Mouse (Mus musculus): ENCODE data around the gene Bach2. TPM values are rescaled to one million over a fixed set of nuclear protein-coding genes. Genes with fewer than 3 reads are reported as not detected.

The Bach2 gene
- polyA plus RNA-seq, 1 experiment from 2014 or later: 19.1 TPM

- H3K9ac ChIP-seq (ENCODE audit: low read depth, low read length): no peak overlapping the region
- H3K4me2 ChIP-seq (ENCODE audit: low read length): no peak overlapping the region
- 84% methylated on average over 6 of the region's 6 CpGs for WGBS
- peaks cover 43% of the 10 kb centered on the region for H3K4me1 ChIP-seq (ENCODE audit: control insufficient read depth, insufficient read depth, low read depth, low read length)
- no peak overlapping the region for H3K27ac ChIP-seq (ENCODE audit: low read depth, low read length)
- no peaks in the 10 kb centered on the region for H3K9me3 ChIP-seq (ENCODE audit: control insufficient read depth, low read length)
- no peak for ATAC-seq
- H3K27me3 ChIP-seq (replicated peaks; ENCODE audit: control insufficient read depth, insufficient read depth, low read length): no peaks in the 10 kb centered on the region
- H3K36me3 ChIP-seq (ENCODE audit: control insufficient read depth, insufficient read depth, low read length): no peaks in the 10 kb centered on the region
- H3K4me3 ChIP-seq (ENCODE audit: low read length): no peak overlapping the region
Observed at GRCm38 (mm10) chr4:32245586-32245985, 7.0 kb downstream of the Bach2 start.

- H3K4me2 ChIP-seq (ENCODE audit: low read length): no peak overlapping the region
- H3K4me1 ChIP-seq (ENCODE audit: control insufficient read depth, insufficient read depth, low read depth, low read length): peaks cover 43% of the 10 kb centered on the region
- no peaks in the 10 kb centered on the region for H3K36me3 ChIP-seq (ENCODE audit: control insufficient read depth, insufficient read depth, low read length)
- no peaks in the 10 kb centered on the region for H3K27me3 ChIP-seq (replicated peaks; ENCODE audit: control insufficient read depth, insufficient read depth, low read length)
- no peak overlapping the region for H3K27ac ChIP-seq (ENCODE audit: low read depth, low read length)
- WGBS: 82% methylated on average over 6 of the region's 6 CpGs
- no peak overlapping the region for H3K9ac ChIP-seq (ENCODE audit: low read depth, low read length)
- no peak overlapping the region for H3K4me3 ChIP-seq (ENCODE audit: low read length)
- H3K9me3 ChIP-seq (ENCODE audit: control insufficient read depth, low read length): no peaks in the 10 kb centered on the region
- no peak for ATAC-seq
Observed at GRCm38 (mm10) chr4:32246020-32246419, 7.4 kb downstream of the Bach2 start.

GRCm38 (mm10) chr4:32246801-32247200 lies 8.2 kb downstream of the Bach2 start:
- H3K36me3 ChIP-seq (ENCODE audit: control insufficient read depth, insufficient read depth, low read length): no peaks in the 10 kb centered on the region
- no peaks in the 10 kb centered on the region for H3K27me3 ChIP-seq (replicated peaks; ENCODE audit: control insufficient read depth, insufficient read depth, low read length)
- H3K9me3 ChIP-seq (ENCODE audit: control insufficient read depth, low read length): no peaks in the 10 kb centered on the region
- H3K27ac ChIP-seq (ENCODE audit: low read depth, low read length): no peak overlapping the region
- H3K4me1 ChIP-seq (ENCODE audit: control insufficient read depth, insufficient read depth, low read depth, low read length): peaks cover 40% of the 10 kb centered on the region
- no peak overlapping the region for H3K4me3 ChIP-seq (ENCODE audit: low read length)
- no peak overlapping the region for H3K4me2 ChIP-seq (ENCODE audit: low read length)
- WGBS: 23% methylated on average over 7 of the region's 7 CpGs
- no peak overlapping the region for H3K9ac ChIP-seq (ENCODE audit: low read depth, low read length)
- no peak for ATAC-seq

GRCm38 (mm10) chr4:32247463-32248113 lies 9.0 kb downstream of the Bach2 start:
- ATAC-seq: no peak
- Histone ChIP-seq H3K4me1 (ENCODE audit: control insufficient read depth, insufficient read depth, low read depth, low read length) (peaks cover 39% of the 10 kb centered on the region), H3K4me3 (ENCODE audit: low read length) (no peak overlapping the region), H3K27ac (ENCODE audit: low read depth, low read length) (no peak overlapping the region; the same call in 1 of the 2 replicates), H3K4me2 (ENCODE audit: low read length) (no peak overlapping the region), H3K9me3 (ENCODE audit: control insufficient read depth, low read length) (no peaks in the 10 kb centered on the region), H3K36me3 (ENCODE audit: control insufficient read depth, insufficient read depth, low read length) (no peaks in the 10 kb centered on the region), H3K9ac (ENCODE audit: low read depth, low read length) (no peak overlapping the region), H3K27me3 (replicated peaks; ENCODE audit: control insufficient read depth, insufficient read depth, low read length) (no peaks in the 10 kb centered on the region)
- 73% methylated on average over 11 of the region's 11 CpGs for WGBS

GRCm38 (mm10) chr4:32248236-32248635 lies 9.6 kb downstream of the Bach2 start:
- H3K9ac ChIP-seq (ENCODE audit: low read depth, low read length): no peak overlapping the region
- H3K4me1 ChIP-seq (ENCODE audit: control insufficient read depth, insufficient read depth, low read depth, low read length): peaks cover 37% of the 10 kb centered on the region
- ATAC-seq: no peak
- no peaks in the 10 kb centered on the region for H3K27me3 ChIP-seq (replicated peaks; ENCODE audit: control insufficient read depth, insufficient read depth, low read length)
- H3K4me3 ChIP-seq (ENCODE audit: low read length): no peak overlapping the region
- no peaks in the 10 kb centered on the region for H3K36me3 ChIP-seq (ENCODE audit: control insufficient read depth, insufficient read depth, low read length)
- 38% methylated on average over 6 of the region's 6 CpGs for WGBS
- H3K27ac ChIP-seq (ENCODE audit: low read depth, low read length): no peak overlapping the region
- H3K4me2 ChIP-seq (ENCODE audit: low read length): no peak overlapping the region
- H3K9me3 ChIP-seq (ENCODE audit: control insufficient read depth, low read length): no peaks in the 10 kb centered on the region

- no peaks in the 10 kb centered on the region for H3K9me3 ChIP-seq (ENCODE audit: control insufficient read depth, low read length)
- ATAC-seq: no peak
- 58% methylated on average over 9 of the region's 9 CpGs for WGBS
- H3K4me3 ChIP-seq (ENCODE audit: low read length): no peak overlapping the region
- H3K36me3 ChIP-seq (ENCODE audit: control insufficient read depth, insufficient read depth, low read length): no peaks in the 10 kb centered on the region
- peaks cover 34% of the 10 kb centered on the region for H3K4me1 ChIP-seq (ENCODE audit: control insufficient read depth, insufficient read depth, low read depth, low read length)
- H3K9ac ChIP-seq (ENCODE audit: low read depth, low read length): no peak overlapping the region; the same call in 1 of the 2 replicates
- H3K27me3 ChIP-seq (replicated peaks; ENCODE audit: control insufficient read depth, insufficient read depth, low read length): no peaks in the 10 kb centered on the region
- H3K4me2 ChIP-seq (ENCODE audit: low read length): no peak overlapping the region
- no peak overlapping the region for H3K27ac ChIP-seq (ENCODE audit: low read depth, low read length)
Observed at GRCm38 (mm10) chr4:32248990-32249393, 10.4 kb downstream of the Bach2 start.

GRCm38 (mm10) chr4:32249748-32250332 lies 11.2 kb downstream of the Bach2 start:
- ATAC-seq: peak; percentile 54
- 57% methylated on average over 15 of the region's 15 CpGs for WGBS
- peak overlapping the region; percentile 53 for H3K4me2 ChIP-seq (ENCODE audit: low read length)
- H3K9me3 ChIP-seq (ENCODE audit: control insufficient read depth, low read length): no peaks in the 10 kb centered on the region
- no peaks in the 10 kb centered on the region for H3K27me3 ChIP-seq (replicated peaks; ENCODE audit: control insufficient read depth, insufficient read depth, low read length)
- peak overlapping the region; percentile 19; the same call in 1 of the 2 replicates for H3K4me3 ChIP-seq (ENCODE audit: low read length)
- H3K9ac ChIP-seq (ENCODE audit: low read depth, low read length): peak overlapping the region; percentile 51
- no peaks in the 10 kb centered on the region for H3K36me3 ChIP-seq (ENCODE audit: control insufficient read depth, insufficient read depth, low read length)
- H3K4me1 ChIP-seq (ENCODE audit: control insufficient read depth, insufficient read depth, low read depth, low read length): peaks cover 34% of the 10 kb centered on the region
- H3K27ac ChIP-seq (ENCODE audit: low read depth, low read length): peak overlapping the region; percentile 75

GRCm38 (mm10) chr4:32250333-32251004 lies 11.9 kb downstream of the Bach2 start:
- Histone ChIP-seq H3K9ac (ENCODE audit: low read depth, low read length) (peak overlapping the region; percentile 51), H3K4me2 (ENCODE audit: low read length) (peak overlapping the region; percentile 53), H3K27me3 (replicated peaks; ENCODE audit: control insufficient read depth, insufficient read depth, low read length) (no peaks in the 10 kb centered on the region), H3K36me3 (ENCODE audit: control insufficient read depth, insufficient read depth, low read length) (no peaks in the 10 kb centered on the region), H3K4me3 (ENCODE audit: low read length) (peak overlapping the region; percentile 19), H3K4me1 (ENCODE audit: control insufficient read depth, insufficient read depth, low read depth, low read length) (peaks cover 34% of the 10 kb centered on the region), H3K27ac (ENCODE audit: low read depth, low read length) (peak overlapping the region; percentile 75), H3K9me3 (ENCODE audit: control insufficient read depth, low read length) (no peaks in the 10 kb centered on the region)
- peak; percentile 5; the same call in 1 of the 2 replicates for ATAC-seq
- 2% methylated on average over 16 of the region's 16 CpGs for WGBS

- Histone ChIP-seq H3K9ac (ENCODE audit: low read depth, low read length) (peak overlapping the region; percentile 44), H3K4me3 (ENCODE audit: low read length) (no peak overlapping the region; the same call in 1 of the 2 replicates), H3K36me3 (ENCODE audit: control insufficient read depth, insufficient read depth, low read length) (no peaks in the 10 kb centered on the region), H3K27ac (ENCODE audit: low read depth, low read length) (peak overlapping the region; percentile 75), H3K4me2 (ENCODE audit: low read length) (peak overlapping the region; percentile 53), H3K27me3 (replicated peaks; ENCODE audit: control insufficient read depth, insufficient read depth, low read length) (no peaks in the 10 kb centered on the region), H3K4me1 (ENCODE audit: control insufficient read depth, insufficient read depth, low read depth, low read length) (peaks cover 34% of the 10 kb centered on the region), H3K9me3 (ENCODE audit: control insufficient read depth, low read length) (no peaks in the 10 kb centered on the region)
- peak; percentile 67 for ATAC-seq
- WGBS: 3% methylated on average over 8 of the region's 8 CpGs
Observed at GRCm38 (mm10) chr4:32251005-32251365, 12.4 kb downstream of the Bach2 start.
